Mouse (Mus musculus) testis, postnatal 10 days (tissue): ENCODE measurements around the gene Enho.

Source experiments
- DNase-seq: peaks from one replicate; pipeline ENCODE4 v3.0.0; 2021; ENCODE audit warnings: low spot score

Gene Enho

DNA sequence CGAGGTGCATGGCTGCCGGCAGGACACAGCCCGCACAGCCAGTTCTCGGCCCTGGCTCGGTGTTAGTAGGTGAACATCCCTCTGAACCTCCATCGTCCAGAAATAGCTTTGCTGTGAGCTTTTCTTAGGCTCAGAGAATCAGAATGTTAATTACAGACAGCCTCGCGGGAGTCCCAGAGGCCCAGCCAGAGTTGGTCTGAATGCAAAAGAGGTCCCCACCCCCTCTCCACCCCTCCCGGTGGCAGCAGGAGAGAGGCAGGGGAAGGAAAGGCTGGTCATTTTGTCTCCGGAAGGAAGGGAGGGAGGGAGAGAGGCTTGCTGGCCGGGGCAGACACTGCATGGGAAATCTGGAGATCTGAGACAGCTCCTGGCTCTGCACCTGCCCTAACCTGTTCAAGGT is 8.7 kb downstream of the Enho start:
- DNase-seq, result no peak

DNA sequence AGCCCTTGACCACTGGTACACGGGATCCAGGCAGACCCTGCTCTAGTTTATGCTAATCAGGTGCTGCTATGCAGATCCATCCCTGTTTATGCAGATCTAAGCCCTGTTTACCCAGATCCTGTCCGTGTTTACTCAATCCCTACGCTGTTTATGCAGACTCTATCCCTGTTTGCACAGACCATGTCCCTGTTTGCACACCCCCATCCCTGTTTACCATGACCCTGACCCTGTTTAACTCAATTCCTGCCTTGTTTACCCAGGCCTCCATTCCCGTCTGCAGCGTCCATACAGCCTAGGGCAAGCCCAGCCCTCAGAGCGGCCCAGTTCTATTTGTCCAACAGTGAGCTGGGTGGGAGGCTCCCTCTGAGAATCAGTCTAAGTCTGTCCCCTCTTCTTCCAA is 9.9 kb downstream of the Enho start:
- DNase-seq, result no peak

DNA sequence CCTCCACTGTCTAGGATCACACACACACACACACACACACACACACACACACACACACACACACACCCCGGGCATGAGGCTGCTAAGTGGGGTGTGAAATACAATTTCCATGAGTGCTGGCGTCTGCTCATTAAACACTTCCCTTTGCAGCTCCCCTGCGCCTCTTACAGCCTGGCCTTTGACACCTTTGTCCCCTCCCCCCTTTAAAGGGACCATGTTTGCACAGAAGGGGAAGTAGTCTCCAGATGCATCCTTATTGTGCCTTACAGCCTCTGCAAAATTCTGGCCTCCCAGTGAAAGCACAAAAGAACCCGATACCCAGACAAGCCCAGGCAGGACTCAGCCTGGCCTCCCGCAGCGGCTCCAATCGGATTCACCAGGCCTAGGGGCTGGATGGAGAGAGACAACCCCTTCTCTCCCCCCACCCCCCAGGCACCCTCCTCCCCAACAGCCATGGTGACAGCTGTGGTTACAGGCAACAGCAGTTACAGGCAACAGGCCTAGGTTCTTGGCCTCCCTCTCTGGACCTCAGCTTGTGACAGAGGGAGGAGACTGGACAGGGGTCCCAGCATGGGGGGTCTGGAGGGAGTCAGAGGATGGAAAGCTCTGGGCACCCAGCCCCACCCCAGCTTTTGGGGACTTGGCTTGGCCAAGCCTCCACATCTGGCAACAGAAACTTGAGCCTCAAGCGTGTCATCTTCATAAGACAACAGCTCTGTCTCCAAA is 11.8 kb downstream of the Enho start:
- no peak for DNase-seq

DNA sequence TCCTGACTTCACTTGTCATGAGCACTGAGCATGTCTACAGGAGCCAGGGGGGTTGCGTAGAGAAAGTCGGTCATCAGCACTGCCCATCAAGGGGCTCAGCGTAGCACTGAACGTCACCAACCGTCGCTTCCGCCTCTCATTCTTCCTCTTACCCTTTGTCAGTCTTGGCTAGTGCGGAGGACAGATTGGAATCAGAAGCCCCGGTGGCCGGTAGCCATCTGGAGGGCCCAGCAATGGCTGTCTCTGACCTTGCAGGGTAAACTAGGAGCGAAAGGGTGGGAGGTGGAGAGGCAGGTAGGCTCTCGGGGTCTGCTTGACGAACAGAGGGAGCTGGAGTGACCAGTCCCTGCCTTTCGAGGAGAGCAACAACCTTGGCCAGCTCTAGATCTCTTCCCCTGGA is 18.1 kb downstream of the Enho start:
- DNase-seq, result no peak

DNA sequence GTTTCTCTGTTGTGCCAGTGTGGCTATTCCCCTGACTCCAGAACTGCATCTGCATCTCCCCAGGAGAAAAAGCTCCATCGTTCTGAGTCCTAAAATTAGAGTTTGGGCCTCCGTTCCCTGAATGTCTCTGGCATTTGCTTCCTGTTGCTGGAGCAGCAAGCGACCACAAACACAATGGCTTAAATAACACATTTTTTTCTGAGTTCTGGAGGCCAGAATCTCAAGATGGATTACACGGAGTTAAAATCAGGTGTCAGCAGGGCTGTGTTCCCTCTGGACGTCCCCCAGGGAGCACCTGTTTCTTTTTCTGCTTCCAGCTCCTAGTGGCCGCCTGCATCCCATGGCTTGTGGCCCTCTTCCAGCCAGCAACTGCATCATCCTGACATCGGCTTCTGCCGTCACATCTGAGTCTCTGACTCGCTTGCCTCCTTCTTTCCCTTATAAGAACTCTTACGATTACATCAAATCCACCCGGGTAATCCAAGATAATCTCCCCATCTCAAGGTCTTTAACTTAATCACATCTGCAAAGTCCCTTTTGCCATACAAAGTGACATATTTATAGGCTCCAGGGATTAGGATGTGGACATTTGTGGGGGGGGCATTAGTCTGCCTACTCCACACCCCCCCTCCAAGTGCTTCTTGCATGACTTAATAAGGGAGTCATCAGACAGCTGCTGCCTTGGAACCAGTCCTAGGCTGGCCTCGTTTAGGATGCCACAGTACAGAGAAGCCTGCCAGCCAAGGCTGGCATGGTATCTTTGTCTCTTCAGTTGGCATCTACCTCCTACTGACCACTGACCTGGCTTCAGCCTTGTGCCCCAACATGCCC is 21.0 kb downstream of the Enho start:
- DNase-seq, result no peak

DNA sequence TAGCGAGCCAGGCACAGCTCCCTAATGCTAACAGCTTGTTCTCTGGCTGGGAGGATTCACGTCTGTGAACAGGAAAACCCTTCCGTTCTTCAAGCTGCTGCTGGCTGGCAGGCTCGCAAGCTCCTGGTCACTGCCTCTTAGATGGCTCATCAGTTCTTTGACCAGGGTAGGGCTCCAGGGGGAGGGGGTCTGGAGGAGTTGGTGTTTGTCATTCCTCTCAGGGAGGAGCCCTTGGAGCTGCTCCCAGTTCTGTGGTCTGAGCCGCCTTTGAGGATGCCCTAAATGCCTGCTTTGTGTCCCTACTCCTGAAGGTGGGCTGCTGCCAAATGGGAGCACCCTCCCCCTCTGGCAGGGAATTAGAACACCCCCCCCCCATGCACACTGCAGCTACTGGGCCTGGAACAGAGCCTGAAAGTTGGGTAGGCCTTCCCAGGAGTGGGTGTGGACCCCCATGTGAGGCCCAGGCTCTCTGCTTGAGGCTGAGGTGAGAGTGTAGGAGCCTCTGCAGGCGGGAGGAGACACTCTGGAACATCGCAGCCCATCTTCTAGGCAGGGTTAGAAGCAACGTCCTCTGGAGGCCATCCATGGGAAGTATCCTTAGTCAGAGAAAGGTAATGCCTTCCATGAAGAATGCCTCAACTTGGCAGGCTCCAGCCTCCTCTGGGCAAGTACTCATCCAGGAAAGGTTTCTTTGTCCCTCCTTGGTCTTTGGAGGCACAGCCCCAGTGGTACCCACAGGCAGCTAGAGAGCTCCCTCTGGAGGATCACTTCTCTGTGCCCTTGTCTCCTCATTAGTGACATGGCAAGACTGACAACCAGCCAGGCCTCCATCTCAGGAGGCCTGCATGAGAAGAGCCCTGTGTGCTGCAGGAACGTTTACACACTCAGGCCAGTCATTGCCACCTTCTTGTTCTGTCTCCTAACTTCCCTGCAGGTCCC is 24.2 kb downstream of the Enho start:
- DNase-seq, result no peak

DNA sequence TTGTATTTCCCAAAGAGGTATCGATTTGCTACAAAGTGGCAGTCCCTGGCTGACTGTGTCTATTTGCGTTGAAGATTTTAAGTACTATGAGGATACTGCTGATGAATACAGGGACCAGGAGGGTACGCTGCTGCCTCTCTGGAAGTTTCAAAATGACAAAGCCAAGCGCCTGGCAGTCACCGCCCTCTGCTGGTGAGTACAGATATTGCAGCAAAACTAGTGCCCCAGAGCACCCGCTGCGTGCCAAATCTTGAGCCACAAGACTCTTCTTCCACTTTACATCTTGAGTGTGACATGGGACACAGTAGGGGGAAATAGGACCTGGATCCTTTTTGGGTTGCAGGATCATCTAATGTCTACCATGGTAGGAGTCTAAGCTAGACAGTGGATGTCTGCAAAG is 26.0 kb downstream of the Enho start:
- DNase-seq, result peak; percentile 88

DNA sequence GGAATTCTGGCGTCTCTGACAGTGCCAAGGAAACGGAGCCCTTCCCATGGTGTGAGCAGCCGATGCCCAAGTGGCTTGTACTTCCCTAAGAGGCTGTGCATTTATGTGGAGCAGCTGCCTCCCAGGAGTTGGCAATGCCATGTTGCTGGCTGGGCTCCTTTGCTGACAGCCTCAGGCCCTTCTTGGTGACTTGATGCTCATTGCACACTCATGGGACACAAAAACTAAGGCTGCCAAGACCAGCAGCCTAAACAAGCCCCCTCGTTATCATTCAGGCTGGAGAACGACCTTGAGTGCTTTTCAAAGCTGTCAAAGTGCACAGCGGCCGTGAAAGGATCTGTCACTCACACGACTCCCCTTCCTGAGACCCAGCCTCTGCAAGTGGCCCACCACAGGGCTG is 28.0 kb downstream of the Enho start:
- no peak for DNase-seq

DNA sequence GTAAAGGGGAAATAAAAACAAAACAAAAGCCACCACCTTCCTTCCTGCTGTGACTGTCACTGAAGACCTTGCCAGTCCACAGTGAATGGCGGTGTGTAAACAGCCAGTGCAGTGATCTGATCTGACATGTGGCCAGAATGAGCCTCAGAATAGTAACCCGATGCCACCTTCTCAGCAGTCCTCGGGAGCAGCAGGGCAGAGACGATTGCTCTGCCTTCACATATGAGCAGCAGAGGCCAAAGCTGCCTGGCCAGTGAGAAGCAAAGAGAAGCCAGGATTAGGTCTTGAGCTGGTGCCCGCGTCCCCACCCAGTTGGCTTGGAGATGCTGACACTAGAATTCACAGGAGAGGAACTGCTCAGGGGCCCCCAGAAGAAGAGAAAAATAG is 29.5 kb downstream of the Enho start:
- no peak for DNase-seq

DNA sequence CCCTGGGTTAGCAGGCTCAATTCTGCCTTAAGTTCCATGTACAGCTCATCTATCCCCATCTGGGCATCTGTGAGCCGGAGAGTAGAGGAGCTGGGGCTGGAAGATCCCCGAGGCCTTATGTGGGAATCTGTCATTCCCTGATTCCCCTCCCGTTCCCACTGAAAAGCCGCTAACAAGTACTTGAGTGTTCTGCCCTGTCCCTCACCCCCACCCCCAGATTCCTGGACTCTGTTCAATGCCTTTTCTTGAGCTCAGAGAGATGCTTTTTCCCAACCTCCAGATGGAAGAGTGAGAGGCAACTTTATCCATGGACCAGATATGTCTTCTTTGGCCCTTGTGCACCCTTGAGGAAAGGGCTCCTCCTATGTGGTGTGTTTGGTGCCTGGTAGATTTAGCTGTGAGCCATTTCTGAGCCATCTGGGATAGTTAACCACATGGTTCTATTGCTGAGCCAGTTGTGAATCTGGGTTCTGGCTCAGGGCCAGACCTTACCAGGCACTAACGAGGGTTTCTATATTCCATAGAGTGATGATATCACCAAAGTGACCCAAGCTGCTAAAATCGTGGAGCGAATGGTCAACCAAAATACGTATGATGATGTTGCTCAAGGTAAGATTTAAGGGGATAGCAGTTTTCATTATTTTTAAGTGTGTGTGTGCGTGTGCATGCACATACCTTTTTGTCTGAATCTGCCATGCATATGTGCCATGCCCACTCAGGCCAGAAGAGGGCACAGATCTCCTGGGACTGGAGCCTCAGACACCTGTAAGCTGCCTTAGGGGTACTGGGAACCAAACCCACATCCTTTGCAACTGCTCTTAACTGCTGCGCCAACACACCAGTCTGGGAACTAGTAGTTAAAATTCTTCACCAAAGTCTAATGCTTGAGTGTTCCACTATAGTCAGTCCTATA is 30.2 kb downstream of the Enho start:
- no peak for DNase-seq

DNA sequence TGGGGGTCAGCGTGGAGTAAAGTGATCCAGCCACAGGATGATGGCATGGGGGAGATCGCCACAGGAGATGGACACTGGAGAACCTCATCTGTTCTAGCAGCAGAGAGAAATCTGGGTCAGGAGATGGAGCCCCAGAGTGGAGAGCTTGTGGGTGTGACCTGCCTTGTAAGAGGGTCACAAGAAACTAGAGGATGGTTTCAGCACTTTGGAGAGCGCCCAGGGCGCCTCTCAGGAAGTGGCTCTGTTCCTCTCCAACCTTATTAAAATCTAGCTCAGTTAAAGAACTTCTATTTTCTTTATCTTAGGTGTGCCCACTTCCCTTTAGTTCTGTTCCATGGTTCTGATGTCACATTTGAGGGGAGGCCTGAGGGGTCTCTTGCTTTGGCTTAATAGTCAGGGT is 33.3 kb downstream of the Enho start:
- peak; percentile 78 for DNase-seq

DNA sequence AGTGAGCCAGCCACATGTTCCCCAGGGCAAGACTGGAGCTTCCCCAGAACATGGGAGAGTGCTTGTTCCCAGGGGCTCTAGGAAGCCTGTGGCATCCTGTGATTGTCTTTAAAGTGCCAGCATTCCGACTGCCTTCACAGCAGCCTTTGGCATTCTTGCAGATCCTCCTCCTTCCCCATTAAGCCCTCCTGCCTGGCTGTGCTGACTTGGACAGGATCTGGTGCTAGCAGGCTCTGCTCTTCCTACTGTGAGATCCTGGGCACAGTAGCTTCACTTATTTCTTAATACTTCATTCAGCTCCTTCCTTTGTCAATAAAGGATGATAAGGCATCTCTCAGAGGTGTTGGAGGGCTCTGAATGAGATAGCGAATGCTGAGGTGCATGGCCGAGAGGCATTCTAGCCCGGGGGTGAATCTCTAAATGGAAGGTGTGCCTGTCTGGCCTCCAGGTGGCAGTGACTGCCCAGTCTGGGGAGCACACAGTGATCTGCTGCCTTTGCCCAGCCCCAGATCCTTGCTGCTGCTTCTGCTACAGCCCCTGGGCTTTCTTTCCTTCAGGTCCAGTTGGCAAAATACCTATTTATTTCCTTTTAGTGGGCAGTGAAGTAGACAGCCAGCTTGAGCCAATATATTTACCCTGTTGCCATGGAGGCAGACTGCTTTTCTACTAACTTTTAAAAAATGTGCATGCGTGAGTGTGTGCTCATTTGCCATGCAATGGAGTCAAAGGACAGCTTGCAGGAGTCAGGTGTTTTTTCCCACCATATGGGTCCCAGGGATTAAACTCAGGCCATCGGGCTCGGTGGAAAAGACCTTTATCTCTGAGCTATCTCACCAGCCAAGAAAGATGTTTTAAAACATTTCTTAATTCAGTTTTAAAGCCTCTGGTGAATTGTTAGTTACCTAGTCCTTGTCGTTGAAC is 35.4 kb downstream of the Enho start:
- DNase-seq, result no peak

DNA sequence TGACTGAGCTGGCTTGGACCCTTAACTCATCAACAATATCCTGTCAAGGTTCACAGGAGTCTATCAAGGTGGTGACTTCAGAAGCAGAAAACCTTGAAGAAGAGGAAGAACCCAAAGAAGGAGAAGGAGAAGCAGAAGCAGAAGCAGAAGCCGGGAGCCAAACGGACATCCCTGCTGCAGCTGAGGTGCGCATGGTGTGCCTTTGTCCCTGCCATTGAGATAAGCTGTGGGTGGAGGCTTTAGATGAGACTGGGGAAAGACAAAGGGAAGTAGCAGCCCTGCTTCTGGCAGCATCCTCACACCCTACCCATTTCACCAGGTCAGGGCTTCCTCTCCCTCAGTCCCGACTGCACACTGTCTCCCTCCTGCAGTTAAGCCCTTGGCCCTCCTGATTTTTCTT is 37.3 kb downstream of the Enho start:
- no peak for DNase-seq
